Mouse (Mus musculus): ENCODE results near the gene BC048671.

DNA sequence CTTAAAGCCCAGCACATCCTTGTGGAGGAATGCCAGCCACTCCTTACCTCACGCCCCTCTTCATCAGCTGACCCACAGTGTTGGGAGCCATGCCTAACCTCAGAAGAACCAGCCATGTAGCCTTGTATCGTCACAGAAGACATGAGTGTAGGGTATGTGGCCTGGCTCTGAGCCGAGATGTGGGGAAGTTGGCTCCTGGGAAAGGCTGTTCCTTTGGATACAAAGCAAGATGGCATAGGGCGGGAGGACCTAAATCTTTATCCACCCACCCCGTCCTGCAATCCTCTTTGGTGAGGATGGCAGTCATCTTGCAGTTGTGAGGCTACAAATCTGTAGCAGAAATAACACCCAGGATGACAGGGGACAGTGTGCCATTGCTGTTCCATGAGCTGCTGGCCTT, 14.9 kb downstream of the BC048671 start:
- no peak for TF ChIP-seq MAX (IDR thresholded peaks at IDR 0.05; ENCODE audit: low read length)
- TF ChIP-seq ZKSCAN1 (IDR thresholded peaks at IDR 0.05; ENCODE audit: borderline replicate concordance, low read depth, low read length): no peak
- TF ChIP-seq CTCF (conservative IDR thresholded peaks at IDR 0.05 in 1 of 2, IDR thresholded peaks at IDR 0.05 in 1 of 2; ENCODE audit: low read depth in 2 of 2, low read length in 2 of 2): no peak
- TF ChIP-seq MXI1 (IDR thresholded peaks at IDR 0.05; ENCODE audit: low read depth, low read length): no peak
- no peak for TF ChIP-seq MAFK (IDR thresholded peaks at IDR 0.05; ENCODE audit: insufficient replicate concordance, low read length)
- TF ChIP-seq ETS1 (conservative IDR thresholded peaks at IDR 0.05; ENCODE audit: low read depth, low read length): no peak
- no peak for TF ChIP-seq IRF4 (IDR thresholded peaks at IDR 0.05; ENCODE audit: low read depth, low read length)
- TF ChIP-seq POLR2A (IDR thresholded peaks at IDR 0.05; ENCODE audit: low read depth, low read length): no peak

Data from CH12.LX (cell line).